Mouse (Mus musculus) brain, embryonic 14.5 days (tissue): ENCODE results near the gene Nucks1.

Source experiments
- CTCF ChIP-seq: fragments of 200-500 bp; IDR thresholded peaks from 2 replicates; pipeline ENCODE4 v1.5.1; 2012; ENCODE audit warnings: inconsistent platforms, mild to moderate bottlenecking, moderate library complexity, borderline replicate concordance; ENCODE audit not compliant: insufficient read depth, insufficient read length; ENCODE audit errors: extremely low read depth
- POLR2A ChIP-seq: fragments of 200-500 bp; IDR thresholded peaks from 2 replicates; pipeline ENCODE4 v1.6.1; 2012; ENCODE audit warnings: mild to moderate bottlenecking, inconsistent platforms, borderline replicate concordance; ENCODE audit not compliant: poor library complexity, insufficient read depth, insufficient read length, severe bottlenecking; ENCODE audit errors: extremely low read depth

GRCm38 (mm10) chr1:131963085-131963951 lies 53.0 kb downstream of the Nucks1 start:
- TF ChIP-seq POLR2A (no peak), CTCF (no peak)
